ENCODE assay signal across 24 mouse cellular contexts in genomic region chr15:99517715-99518114, GRCm38 (mm10). TPM values are rescaled to one million over a fixed set of nuclear protein-coding genes. Genes with fewer than 3 reads are reported as not detected.
DNase-seq lines count a peak whose midpoint lies in the region; ATAC-seq and TF ChIP-seq lines count a peak whose summit lies in the region.
"Had no signal": no experiment of that assay in that cellular context is flagged by ENCODE, and none has a peak within 500 bp of the region (broad histone marks: within the 10 kb centered on the region; RNA-seq: fewer than 3 reads in every experiment).

No protein-coding gene starts in this region.

- no peak overlapping the region for H3K4me2 ChIP-seq in lung, embryonic 14.5 days
- no peak overlapping the region for H3K4me2 ChIP-seq in neural tube, embryonic 13.5 days
- H3K4me2 ChIP-seq: embryonic facial prominence, embryonic 12.5 days; embryonic facial prominence, embryonic 15.5 days; heart, embryonic 12.5 days; heart, embryonic 15.5 days; hindbrain, embryonic 14.5 days had no signal

- no peak overlapping the region for H3K27ac ChIP-seq in lung, embryonic 14.5 days (ENCODE audit: low read depth)
- H3K27ac ChIP-seq in neural tube, embryonic 13.5 days (replicated peaks) = no peak overlapping the region
- H3K27ac ChIP-seq: embryonic facial prominence, embryonic 12.5 days; embryonic facial prominence, embryonic 15.5 days; gastrocnemius, adult 2 months; heart, embryonic 15.5 days; hindbrain, embryonic 14.5 days; hindbrain, postnatal 0 days had no signal

- H3K36me3 ChIP-seq in lung, embryonic 14.5 days (ENCODE audit: insufficient read depth) = no peaks in the 10 kb centered on the region
- H3K36me3 ChIP-seq in neural tube, embryonic 13.5 days = no peaks in the 10 kb centered on the region
- H3K36me3 ChIP-seq: embryonic facial prominence, embryonic 12.5 days; embryonic facial prominence, embryonic 15.5 days; heart, embryonic 12.5 days; heart, embryonic 15.5 days had no signal

- DNase-seq in cerebellum, adult 11-12 months = peak; percentile 16
- DNase-seq in lung, embryonic 14.5 days = peak; percentile 37
- DNase-seq in lung, adult 18-20 months = no peak
- DNase-seq in neural tube, embryonic 10.5 days (ENCODE audit: extremely low spot score, low spot score) = no peak
- DNase-seq: adrenal gland, adult 8-10 months; adrenal gland, postnatal 25 days; cerebellum, postnatal 14 days; forebrain, postnatal 0 days; gastrocnemius, adult 2 months; gastrocnemius, postnatal 14 days; heart, adult 11 months; heart, postnatal 14 days; heart, postnatal 4 days had no signal

- H3K4me1 ChIP-seq in lung, embryonic 14.5 days (ENCODE audit: insufficient read depth) = 0 out of 2 replicates have a peak, but pooled peaks cover 4% of the 10 kb centered on the region
- no peaks in the 10 kb centered on the region for H3K4me1 ChIP-seq in neural tube, embryonic 13.5 days (replicated peaks)
- H3K4me1 ChIP-seq: embryonic facial prominence, embryonic 15.5 days; heart, embryonic 12.5 days; heart, embryonic 15.5 days had no signal

- ATAC-seq in cerebellum, adult (ENCODE audit: insufficient number of reproducible peaks, low FRiP score, low TSS enrichment) = no peak
- peak; percentile 39; the same call in 1 of the 2 replicates for ATAC-seq in lung, embryonic 14.5 days (ENCODE audit: insufficient read depth)
- ATAC-seq in neural tube, embryonic 13.5 days (ENCODE audit: low read depth) = no peak
- ATAC-seq: activated CD4-positive, CD25-positive, alpha-beta regulatory T cell, adult 4 months; forebrain, embryonic 14.5 days; forebrain, postnatal 0 days; hindbrain, postnatal 0 days; inflammation-experienced regulatory T-cells, adult 6 months had no signal

- TF ChIP-seq CTCF in lung, embryonic 14.5 days (IDR thresholded peaks at IDR 0.05; ENCODE audit: low read depth) = no peak

- H3K27me3 ChIP-seq in lung, embryonic 14.5 days (ENCODE audit: insufficient read depth, low read length) = no peaks in the 10 kb centered on the region
- H3K27me3 ChIP-seq in neural tube, embryonic 13.5 days = no peaks in the 10 kb centered on the region; the same call in 1 of the 2 replicates
- H3K27me3 ChIP-seq: embryonic facial prominence, embryonic 12.5 days had no signal

- 56% methylated on average over 7 of the region's 7 CpGs for WGBS in lung, embryonic 14.5 days
- WGBS in neural tube, embryonic 13.5 days = 65% methylated on average over 7 of the region's 7 CpGs

- no peak overlapping the region for H3K9ac ChIP-seq in lung, embryonic 14.5 days
- H3K9ac ChIP-seq in neural tube, embryonic 13.5 days = 0 out of 2 replicates have a peak overlapping the region, but pooled peaks have one; percentile 13
- H3K9ac ChIP-seq: embryonic facial prominence, embryonic 12.5 days; embryonic facial prominence, embryonic 15.5 days; forebrain, postnatal 0 days; heart, embryonic 12.5 days; heart, embryonic 15.5 days; hindbrain, embryonic 14.5 days had no signal

- H3K4me3 ChIP-seq in lung, embryonic 14.5 days (ENCODE audit: low read depth, low read length) = no peak overlapping the region
- H3K4me3 ChIP-seq in neural tube, embryonic 13.5 days = no peak overlapping the region
- H3K4me3 ChIP-seq: embryonic facial prominence, embryonic 12.5 days; embryonic facial prominence, embryonic 15.5 days; gastrocnemius, adult 2 months; heart, embryonic 12.5 days; heart, embryonic 15.5 days had no signal

- H3K9me3 ChIP-seq in lung, embryonic 14.5 days (ENCODE audit: low read depth, low read length) = no peaks in the 10 kb centered on the region
- no peaks in the 10 kb centered on the region for H3K9me3 ChIP-seq in neural tube, embryonic 13.5 days
- H3K9me3 ChIP-seq: embryonic facial prominence, embryonic 12.5 days; embryonic facial prominence, embryonic 15.5 days; heart, embryonic 12.5 days had no signal

RNA-seq across cellular contexts. Expression of gene Faim2, which starts 10.2 kb away (rescaled TPM):
- 1.4 and 1.5 TPM in 2 replicates for polyA plus RNA-seq in lung, embryonic 14.5 days (2014; fragmentation: Nextera tagmentation; extraction: Ambion mirVana)
- polyA plus RNA-seq in neural tube, embryonic 13.5 days (2015; fragmentation: Nextera tagmentation; extraction: Ambion mirVana) = 22.2 and 23.8 TPM in 2 replicates

RNA-seq across cellular contexts. Expression of gene Bcdin3d, which starts 43.2 kb away (rescaled TPM):
- polyA plus RNA-seq in lung, embryonic 14.5 days (2014; fragmentation: Nextera tagmentation; extraction: Ambion mirVana) = 13.2 and 16.1 TPM in 2 replicates
- polyA plus RNA-seq in neural tube, embryonic 13.5 days (2015; fragmentation: Nextera tagmentation; extraction: Ambion mirVana) = 19.6 and 21.4 TPM in 2 replicates

Comparison
In these comparisons a context has a peak if more than half of its experiments do, and no peak if none do; other contexts are left out.
1. DNase-seq: peak in cerebellum, adult 11-12 months (single experiment) and lung, embryonic 14.5 days (single experiment); none in lung, adult 18-20 months (0 of 2) and neural tube, embryonic 10.5 days (single experiment).